Mouse (Mus musculus) heart, adult 2 months (tissue): ENCODE data around the gene A3galt2.

Source experiments
- CTCF ChIP-seq: fragments of 200-600 bp; IDR thresholded peaks from 2 replicates; pipeline ENCODE4 v1.8.1; 2022; ENCODE audit warnings: antibody characterized with exemption, mild to moderate bottlenecking, moderate library complexity
- EP300 ChIP-seq: fragments of 200-500 bp; IDR thresholded peaks from 2 replicates; pipeline ENCODE4 v1.6.1; 2011; ENCODE audit warnings: low read depth, low read length, control low read depth; ENCODE audit not compliant: insufficient read depth

- TF ChIP-seq CTCF (no peak), EP300 (no peak)
These were observed 7.4 kb upstream of the A3galt2 start for GRCm38 (mm10) chr4:128747614-128748270.
